Mouse (Mus musculus): ENCODE data around the gene Dip2c.

GRCm38 (mm10) chr13:9371387-9371786 is 95.1 kb downstream of the Dip2c start:
- no peak for TF ChIP-seq CTCF (conservative IDR thresholded peaks at IDR 0.05 in 1 of 2, IDR thresholded peaks at IDR 0.05 in 1 of 2; ENCODE audit: low read depth in 2 of 2, low read length in 2 of 2)
- TF ChIP-seq IRF4 (IDR thresholded peaks at IDR 0.05; ENCODE audit: low read depth, low read length) = no peak
- TF ChIP-seq CHD1 (IDR thresholded peaks at IDR 0.05; ENCODE audit: low read depth, low read length) = no peak
- no peak for TF ChIP-seq NELFE (IDR thresholded peaks at IDR 0.05; ENCODE audit: low read depth, low read length)
- no peak for TF ChIP-seq TCF12 (IDR thresholded peaks at IDR 0.05; ENCODE audit: low read depth, low read length)
